In the genomic region with DNA sequence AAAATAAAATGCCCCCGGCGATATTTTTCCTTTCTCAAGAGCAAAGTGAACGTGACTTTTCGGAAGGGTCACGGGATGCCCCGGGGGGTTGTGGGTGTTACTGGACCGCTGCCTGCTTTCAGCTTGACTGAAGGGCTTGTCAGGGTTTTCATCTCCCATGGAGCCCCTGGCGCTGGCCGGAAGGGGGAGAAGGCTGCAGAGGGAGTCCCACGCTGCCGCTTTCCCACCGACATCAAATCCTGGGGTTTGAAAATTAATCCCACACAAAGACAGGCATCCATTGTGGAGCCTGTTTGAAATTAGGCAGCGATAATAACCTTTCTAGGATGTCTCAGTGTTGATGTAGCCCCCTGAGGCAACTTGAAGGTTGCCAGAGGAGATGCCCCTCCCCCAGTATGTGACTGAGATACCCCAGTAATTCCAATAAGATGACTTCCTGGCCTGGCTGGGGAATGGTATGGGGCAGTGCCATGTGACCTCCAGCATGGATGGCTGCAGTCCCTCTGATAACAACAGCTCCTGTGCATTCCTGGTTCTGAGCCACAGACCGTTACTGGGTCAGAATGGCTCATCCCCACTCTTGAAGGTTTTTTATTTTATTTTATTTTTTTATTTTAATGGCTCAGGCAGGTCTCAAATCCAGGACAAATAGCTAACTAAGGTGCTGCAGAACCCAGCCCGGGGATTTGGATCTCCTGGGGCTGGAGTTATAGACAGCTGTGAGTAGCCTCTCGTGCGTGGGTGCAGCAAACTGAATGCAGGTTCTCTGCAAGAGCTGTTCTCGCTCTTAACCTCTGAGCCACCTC, we compare ENCODE assay signal across 8 mouse cellular contexts.
DNase-seq lines count a peak whose midpoint lies in the region; ATAC-seq lines count a peak whose summit lies in the region.

No protein-coding gene starts in this region.

- DNase-seq in cerebellum, postnatal 25 days = peak; percentile 34 to 51
- no peak for DNase-seq in cerebellum, adult 8-10 months
- peak; percentile 54 for DNase-seq in embryo, embryonic 9.5 days (ENCODE audit: extremely low spot score)
- DNase-seq in heart, adult 8-10 months (ENCODE audit: low spot score) = peak; percentile 18
- peak; percentile 57 for DNase-seq in kidney, adult 11 months
- no peak for DNase-seq in liver, embryonic 13.5 days
- DNase-seq in thymus, postnatal 14 days = no peak

- no peaks in the 10 kb centered on the region for H3K27me3 ChIP-seq in liver, embryonic 13.5 days
- H3K27me3 ChIP-seq in neural tube, embryonic 15.5 days (replicated peaks) = no peaks in the 10 kb centered on the region

- H3K9me3 ChIP-seq in liver, embryonic 13.5 days (replicated peaks) = 0 out of 2 replicates have a peak, but pooled peaks cover 2% of the 10 kb centered on the region
- H3K9me3 ChIP-seq in neural tube, embryonic 15.5 days (replicated peaks) = no peaks in the 10 kb centered on the region

- no peak overlapping the region for H3K9ac ChIP-seq in liver, embryonic 13.5 days
- H3K9ac ChIP-seq in neural tube, embryonic 15.5 days (replicated peaks) = peak overlapping the region; percentile 37

- no peak overlapping the region for H3K4me3 ChIP-seq in liver, embryonic 13.5 days (replicated peaks)
- H3K4me3 ChIP-seq in neural tube, embryonic 15.5 days (replicated peaks) = peak overlapping the region; percentile 25

- no peak overlapping the region for H3K27ac ChIP-seq in liver, embryonic 13.5 days
- H3K27ac ChIP-seq in neural tube, embryonic 15.5 days (replicated peaks) = no peak overlapping the region

- H3K4me1 ChIP-seq in liver, embryonic 13.5 days (replicated peaks) = no peaks in the 10 kb centered on the region
- H3K4me1 ChIP-seq in neural tube, embryonic 15.5 days = peaks cover 17% of the 10 kb centered on the region

- H3K36me3 ChIP-seq in liver, embryonic 13.5 days = no peaks in the 10 kb centered on the region
- H3K36me3 ChIP-seq in neural tube, embryonic 15.5 days = no peaks in the 10 kb centered on the region

- no peak for ATAC-seq in liver, embryonic 13.5 days (ENCODE audit: low read depth)
- ATAC-seq in neural tube, embryonic 15.5 days (ENCODE audit: low FRiP score) = no peak

- WGBS in liver, embryonic 13.5 days (ENCODE audit: insufficient replicate concordance) = 29% methylated on average over 18 of the region's 18 CpGs
- 26% methylated on average over 18 of the region's 18 CpGs for WGBS in neural tube, embryonic 15.5 days

- peak overlapping the region; percentile 20; the same call in 1 of the 2 replicates for H3K4me2 ChIP-seq in liver, embryonic 13.5 days
- peak overlapping the region; percentile 54 for H3K4me2 ChIP-seq in neural tube, embryonic 15.5 days

Comparison
In these comparisons a context has a peak if more than half of its experiments do, and no peak if none do; other contexts are left out.
1. DNase-seq: peak in cerebellum, postnatal 25 days (2 of 2), embryo, embryonic 9.5 days (single experiment), heart, adult 8-10 months (single experiment) and kidney, adult 11 months (single experiment); none in cerebellum, adult 8-10 months (single experiment), liver, embryonic 13.5 days (single experiment) and thymus, postnatal 14 days (single experiment).